Mouse (Mus musculus) kidney, postnatal 0 days (tissue): ENCODE results near the gene Eif2d. TPM values are rescaled to one million over a fixed set of nuclear protein-coding genes. Genes with fewer than 3 reads are reported as not detected.
A peak's percentile ranks its signal among the peaks of the same experiment; 100 is the strongest.

Source experiments
- ATAC-seq: fragments of 200-750 bp; cut with Nextera tagmentation; replicated peaks from 2 replicates; pipeline ENCODE4 v1.8.0; 2017; ENCODE audit warnings: low read depth, moderate number of reproducible peaks, moderate TSS enrichment, moderate library complexity; ENCODE audit not compliant: low FRiP score
- DNase-seq: peaks from one replicate; pipeline ENCODE4 v3.0.0-alpha.2; 2016; ENCODE audit warnings: low spot score
- H3K27ac ChIP-seq: fragments of 300-500 bp; sonication (generic); 2 replicates; pipeline ENCODE4 v1.5.1; 2014; ENCODE audit warnings: mild to moderate bottlenecking
- H3K27me3 ChIP-seq: fragments of 300-500 bp; sonication (generic); 2 replicates; pipeline ENCODE4 v1.6.1; 2014; ENCODE audit warnings: low read length, mixed read lengths; ENCODE audit not compliant: insufficient read depth
- H3K36me3 ChIP-seq: fragments of 300-500 bp; sonication (generic); 2 replicates; pipeline ENCODE4 v1.6.1; 2014; ENCODE audit warnings: low read length, mixed read lengths; ENCODE audit not compliant: insufficient read depth
- H3K4me1 ChIP-seq: fragments of 300-500 bp; sonication (generic); replicated peaks from 2 replicates; pipeline ENCODE4 v1.6.1; 2014; ENCODE audit warnings: antibody characterized with exemption, low read length, mixed read lengths; ENCODE audit not compliant: insufficient read depth
- H3K4me2 ChIP-seq: fragments of 300-500 bp; sonication (generic); 2 replicates; pipeline ENCODE4 v1.6.1; 2014; ENCODE audit warnings: mild to moderate bottlenecking, low read length, moderate library complexity, mixed read lengths
- H3K4me3 ChIP-seq: fragments of 300-500 bp; sonication (generic); replicated peaks from 2 replicates; pipeline ENCODE4 v1.5.1; 2014; ENCODE audit warnings: low read depth, low read length
- H3K9ac ChIP-seq: fragments of 300-500 bp; sonication (generic); 2 replicates; pipeline ENCODE4 v1.6.1; 2014; ENCODE audit warnings: low read depth, low read length
- H3K9me3 ChIP-seq: fragments of 300-500 bp; sonication (generic); replicated peaks from 2 replicates; pipeline ENCODE4 v1.6.1; 2016; ENCODE audit warnings: low read length, inconsistent platforms, mixed read lengths
- CTCF ChIP-seq: IDR thresholded peaks from 2 replicates; pipeline ENCODE4 v1.5.1; 2016; ENCODE audit warnings: antibody characterized with exemption, low read depth, mild to moderate bottlenecking, moderate library complexity
- WGBS: fragments of 180-500 bp; shearing (Covaris S2); extraction: QIAGEN DNeasy Blood & Tissue Kit; methylation state at CpG from one replicate; pipeline ENCODE4 v1.1.7; 2014; 5-methylcytosine and 5-hydroxymethylcytosine counted together
- polyA plus RNA-seq: library from polyadenylated mRNA; unstranded; fragments of >200 nt; fragmentation: Nextera tagmentation; extraction: Ambion mirVana; gene quantifications from 2 replicates; pipeline ENCODE4 v1.2.1, GENCODE M21; 2015

Eif2d gene
- polyA plus RNA-seq, 1 experiment from 2014 or later, result 49.1 TPM

DNA sequence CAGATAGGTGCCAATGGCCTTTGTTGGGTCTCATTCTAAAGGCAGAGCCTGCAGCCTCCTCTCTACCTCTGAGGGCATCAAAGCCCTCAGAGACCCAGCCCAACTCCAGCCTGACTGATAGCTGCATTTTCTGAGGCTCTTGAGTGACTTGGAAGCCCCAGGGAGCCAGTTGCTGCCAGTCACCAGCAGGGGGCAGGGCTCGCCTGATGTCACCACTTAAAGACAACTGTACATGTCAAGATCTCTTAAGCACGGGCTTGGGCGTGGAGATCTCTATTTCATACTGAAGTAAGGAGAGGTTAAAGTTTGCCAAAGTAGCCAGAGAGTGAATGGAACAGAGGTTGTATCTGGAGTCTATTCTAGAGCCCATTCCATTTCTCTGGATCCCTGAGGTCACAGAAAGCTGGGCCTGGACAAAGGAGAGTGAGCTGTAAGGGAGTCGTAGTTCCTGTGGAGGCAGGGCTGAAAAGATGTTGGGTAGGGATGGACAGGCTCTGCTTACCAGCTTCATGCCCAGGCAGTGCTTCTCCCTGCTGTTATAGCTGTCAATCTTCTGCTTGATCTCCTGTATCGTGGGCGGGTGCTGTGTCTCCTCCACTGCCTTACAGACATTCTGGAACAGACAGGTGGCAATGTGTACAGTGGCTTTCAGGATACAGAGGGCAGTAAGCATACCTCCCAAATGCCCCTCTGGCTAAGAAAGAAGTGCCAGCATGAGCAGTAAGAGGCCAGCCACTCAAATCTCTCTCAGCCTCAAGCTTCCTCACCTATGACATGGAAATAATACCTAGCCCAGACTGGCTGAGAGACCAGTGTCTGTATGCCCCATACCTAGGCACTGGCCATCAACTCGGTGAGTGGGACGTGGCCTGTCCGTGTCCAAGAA is 28.9 kb downstream of the Eif2d start:
- Histone ChIP-seq H3K4me1 (no peaks in the 10 kb centered on the region), H3K4me2 (no peak overlapping the region), H3K9ac (no peak overlapping the region), H3K27ac (no peak overlapping the region), H3K4me3 (no peak overlapping the region), H3K9me3 (no peaks in the 10 kb centered on the region), H3K27me3 (no peaks in the 10 kb centered on the region), H3K36me3 (peaks cover 9% of the 10 kb centered on the region; the same call in 1 of the 2 replicates)
- DNase-seq (peak; percentile 81), ATAC-seq (peak; percentile 44; the same call in 1 of the 2 replicates)
- peak; percentile 93 for TF ChIP-seq CTCF
- WGBS, result 60% methylated on average over 9 of the region's 9 CpGs

- H3K27me3 ChIP-seq, result no peaks in the 10 kb centered on the region
- H3K4me1 ChIP-seq, result no peaks in the 10 kb centered on the region; the same call in 1 of the 2 replicates
- DNase-seq (no peak), ATAC-seq (no peak)
- H3K27ac ChIP-seq, result no peak overlapping the region
- no peak for TF ChIP-seq CTCF
- no peaks in the 10 kb centered on the region for H3K9me3 ChIP-seq
- no peak overlapping the region for H3K4me3 ChIP-seq
- H3K4me2 ChIP-seq, result no peak overlapping the region
- 75% methylated on average over 7 of the region's 7 CpGs for WGBS
- peaks cover 5% of the 10 kb centered on the region; the same call in 1 of the 2 replicates for H3K36me3 ChIP-seq
- H3K9ac ChIP-seq, result no peak overlapping the region
Observed at GRCm38 (mm10) chr1:131183201-131183600, 30.2 kb downstream of the Eif2d start.

- Histone ChIP-seq H3K27ac (peak overlapping the region; percentile 13; the same call in 1 of the 2 replicates), H3K4me2 (no peak overlapping the region), H3K36me3 (peaks cover 4% of the 10 kb centered on the region; the same call in 1 of the 2 replicates), H3K27me3 (no peaks in the 10 kb centered on the region), H3K4me1 (no peaks in the 10 kb centered on the region; the same call in 1 of the 2 replicates), H3K9ac (no peak overlapping the region), H3K9me3 (no peaks in the 10 kb centered on the region), H3K4me3 (no peak overlapping the region)
- no peak for TF ChIP-seq CTCF
- ATAC-seq, result no peak
- peak; percentile 70 for DNase-seq
- WGBS, result 66% methylated on average over 9 of the region's 9 CpGs
Observed at GRCm38 (mm10) chr1:131184253-131184955, 31.4 kb downstream of the Eif2d start.

- DNase-seq (no peak), ATAC-seq (no peak)
- H3K9me3 ChIP-seq, result no peaks in the 10 kb centered on the region
- no peaks in the 10 kb centered on the region; the same call in 1 of the 2 replicates for H3K4me1 ChIP-seq
- H3K27me3 ChIP-seq, result no peaks in the 10 kb centered on the region
- 80% methylated on average over 8 of the region's 8 CpGs for WGBS
- TF ChIP-seq CTCF, result no peak
- H3K27ac ChIP-seq, result no peak overlapping the region; the same call in 1 of the 2 replicates
- no peak overlapping the region for H3K4me3 ChIP-seq
- no peaks in the 10 kb centered on the region for H3K36me3 ChIP-seq
- H3K4me2 ChIP-seq, result no peak overlapping the region
- H3K9ac ChIP-seq, result no peak overlapping the region
Observed at GRCm38 (mm10) chr1:131184956-131185660, 32.1 kb downstream of the Eif2d start.

GRCm38 (mm10) chr1:131185821-131186506 is 33.0 kb downstream of the Eif2d start:
- H3K9ac ChIP-seq, result no peak overlapping the region
- H3K9me3 ChIP-seq, result no peaks in the 10 kb centered on the region
- no peaks in the 10 kb centered on the region; the same call in 1 of the 2 replicates for H3K4me1 ChIP-seq
- DNase-seq (no peak), ATAC-seq (no peak)
- H3K4me3 ChIP-seq, result no peak overlapping the region
- H3K27me3 ChIP-seq, result no peaks in the 10 kb centered on the region
- no peak for TF ChIP-seq CTCF
- 82% methylated on average over 13 of the region's 13 CpGs for WGBS
- no peaks in the 10 kb centered on the region for H3K36me3 ChIP-seq
- H3K27ac ChIP-seq, result no peak overlapping the region
- H3K4me2 ChIP-seq, result no peak overlapping the region
